Mouse (Mus musculus) hindbrain, embryonic 12.5 days (tissue): Measurements from ENCODE around the gene Clec10a. TPM values are rescaled to one million over a fixed set of nuclear protein-coding genes. Genes with fewer than 3 reads are reported as not detected.
"Not testable (repeated sequence)": the region's sequence is repeated elsewhere in the genome, so short reads cannot be mapped to it uniquely, and the experiment has no call there.

ENCODE experiments used
- ATAC-seq: fragments of 200-750 bp; cut with Nextera tagmentation; 2 replicates; pipeline ENCODE4 v1.8.0; 2017; ENCODE audit warnings: moderate TSS enrichment; ENCODE audit not compliant: low FRiP score
- H3K27ac ChIP-seq: fragments of 300-500 bp; sonication (generic); 2 replicates; pipeline ENCODE4 v1.5.1; 2016; ENCODE audit warnings: mild to moderate bottlenecking
- H3K27me3 ChIP-seq: fragments of 300-500 bp; sonication (generic); 2 replicates; pipeline ENCODE4 v1.6.1; 2016; ENCODE audit warnings: mild to moderate bottlenecking
- H3K36me3 ChIP-seq: fragments of 300-500 bp; sonication (generic); 2 replicates; pipeline ENCODE4 v1.6.1; 2016; ENCODE audit warnings: mild to moderate bottlenecking
- H3K4me1 ChIP-seq: fragments of 300-500 bp; sonication (generic); 2 replicates; pipeline ENCODE4 v1.6.1; 2016
- H3K4me2 ChIP-seq: fragments of 300-500 bp; sonication (generic); replicated peaks from 2 replicates; pipeline ENCODE4 v1.6.1; 2016; ENCODE audit warnings: mild to moderate bottlenecking
- H3K4me3 ChIP-seq: fragments of 300-500 bp; sonication (generic); 2 replicates; pipeline ENCODE4 v1.5.1; 2016; ENCODE audit warnings: mild to moderate bottlenecking
- H3K9ac ChIP-seq: fragments of 300-500 bp; sonication (generic); 2 replicates; pipeline ENCODE4 v1.6.1; 2016; ENCODE audit warnings: mild to moderate bottlenecking, moderate library complexity
- H3K9me3 ChIP-seq: fragments of 300-500 bp; sonication (generic); replicated peaks from 2 replicates; pipeline ENCODE4 v1.6.1; 2016; ENCODE audit warnings: mild to moderate bottlenecking
- WGBS: fragments of 180-500 bp; shearing (Covaris S2); methylation state at CpG from one replicate; pipeline ENCODE4 v1.1.7; 2016; 5-methylcytosine and 5-hydroxymethylcytosine counted together
- polyA plus RNA-seq: library from polyadenylated mRNA; unstranded; fragments of >200 nt; fragmentation: Nextera tagmentation; extraction: Ambion mirVana; gene quantifications from 2 replicates; pipeline ENCODE4 v1.2.1, GENCODE M21; 2016

Clec10a gene
- polyA plus RNA-seq: 0.71 and 2.6 TPM in 2 replicates

- H3K4me2 ChIP-seq, H3K9ac ChIP-seq, H3K36me3 ChIP-seq, H3K27ac ChIP-seq, H3K27me3 ChIP-seq, ATAC-seq, H3K4me3 ChIP-seq, H3K4me1 ChIP-seq, H3K9me3 ChIP-seq: not testable (repeated sequence)
- WGBS: no CpG with 5 or more reads among the region's 5 CpGs
Observed at GRCm38 (mm10) chr11:70155897-70156296, at the start of gene Clec10a. TSS of gene Clec10a (plus strand) at chr11:70156197.

GRCm38 (mm10) chr11:70107085-70107484 lies 48.9 kb upstream of the Clec10a start:
- Histone ChIP-seq H3K27me3 (no peaks in the 10 kb centered on the region), H3K4me2 (no peak overlapping the region), H3K4me1 (no peaks in the 10 kb centered on the region), H3K4me3 (no peak overlapping the region), H3K9ac (no peak overlapping the region), H3K9me3 (no peaks in the 10 kb centered on the region), H3K36me3 (no peaks in the 10 kb centered on the region), H3K27ac (no peak overlapping the region)
- WGBS: 73% methylated on average over 8 of the region's 8 CpGs
- no peak for ATAC-seq

- Histone ChIP-seq H3K27me3 (no peaks in the 10 kb centered on the region), H3K4me3 (no peak overlapping the region), H3K4me1 (no peaks in the 10 kb centered on the region), H3K27ac (no peak overlapping the region), H3K9me3 (no peaks in the 10 kb centered on the region), H3K4me2 (no peak overlapping the region), H3K36me3 (no peaks in the 10 kb centered on the region), H3K9ac (no peak overlapping the region)
- ATAC-seq: no peak
- WGBS: 67% methylated on average over 3 of the region's 3 CpGs
Observed at GRCm38 (mm10) chr11:70110146-70110545, 45.9 kb upstream of the Clec10a start.

GRCm38 (mm10) chr11:70114562-70114961 lies 41.4 kb upstream of the Clec10a start:
- Histone ChIP-seq H3K4me3 (no peak overlapping the region), H3K4me2 (no peak overlapping the region), H3K36me3 (no peaks in the 10 kb centered on the region), H3K9me3 (peaks cover under 1% of the 10 kb centered on the region; the same call in 1 of the 2 replicates), H3K4me1 (no peaks in the 10 kb centered on the region), H3K27ac (no peak overlapping the region), H3K27me3 (no peaks in the 10 kb centered on the region), H3K9ac (no peak overlapping the region)
- ATAC-seq: no peak
- WGBS: 62% methylated on average over 4 of the region's 4 CpGs

GRCm38 (mm10) chr11:70115901-70116300 lies 40.1 kb upstream of the Clec10a start:
- no peak overlapping the region for H3K27ac ChIP-seq
- no peak for ATAC-seq
- 93% methylated on average over 3 of the region's 3 CpGs for WGBS

GRCm38 (mm10) chr11:70129926-70130379 lies 26.0 kb upstream of the Clec10a start, which contains the start of gene Mgl2:
TSS of gene Mgl2 (plus strand) at chr11:70130329.
- no peaks in the 10 kb centered on the region for H3K4me1 ChIP-seq
- 87% methylated on average over 9 of the region's 9 CpGs for WGBS
- H3K4me2 ChIP-seq: no peak within 1 kb of the TSS
- no peak within 1 kb of the TSS for H3K9ac ChIP-seq
- no peaks in the 10 kb centered on the region for H3K36me3 ChIP-seq
- ATAC-seq: no peak
- no peak within 1 kb of the TSS for H3K4me3 ChIP-seq
- no peaks in the 10 kb centered on the region for H3K27me3 ChIP-seq
- H3K9me3 ChIP-seq: no peaks in the 10 kb centered on the region
- no peak within 1 kb of the TSS for H3K27ac ChIP-seq

More at GRCm38 (mm10) chr11:70115901-70116300, 40.1 kb upstream of the Clec10a start:
- Histone ChIP-seq H3K4me2 (no peak overlapping the region), H3K4me1 (no peaks in the 10 kb centered on the region), H3K27me3 (no peaks in the 10 kb centered on the region), H3K4me3 (no peak overlapping the region), H3K9me3 (peaks cover 9% of the 10 kb centered on the region), H3K9ac (no peak overlapping the region), H3K36me3 (no peaks in the 10 kb centered on the region)

GRCm38 (mm10) chr11:70135001-70135400 lies 21.0 kb upstream of the Clec10a start:
- H3K4me3 ChIP-seq, ATAC-seq, H3K36me3 ChIP-seq, H3K27ac ChIP-seq, H3K9ac ChIP-seq, H3K27me3 ChIP-seq, H3K4me1 ChIP-seq, H3K4me2 ChIP-seq, H3K9me3 ChIP-seq: not testable (repeated sequence)
- 61% methylated on average over 3 of the region's 3 CpGs for WGBS

- ATAC-seq, H3K4me2 ChIP-seq, H3K9me3 ChIP-seq, H3K4me3 ChIP-seq, H3K4me1 ChIP-seq, H3K36me3 ChIP-seq, H3K9ac ChIP-seq, H3K27ac ChIP-seq, H3K27me3 ChIP-seq: not testable (repeated sequence)
- WGBS: 90% methylated on average over 8 of the region's 8 CpGs
Observed at GRCm38 (mm10) chr11:70135925-70136324, 20.1 kb upstream of the Clec10a start.

- no peaks in the 10 kb centered on the region for H3K9me3 ChIP-seq
- no peak for ATAC-seq
- H3K36me3 ChIP-seq: no peaks in the 10 kb centered on the region
- H3K27me3 ChIP-seq: no peaks in the 10 kb centered on the region
- no peaks in the 10 kb centered on the region for H3K4me1 ChIP-seq
- no peak overlapping the region for H3K4me3 ChIP-seq
- no peak overlapping the region for H3K4me2 ChIP-seq
- H3K27ac ChIP-seq: no peak overlapping the region
- 82% methylated on average over 10 of the region's 10 CpGs for WGBS
- H3K9ac ChIP-seq: no peak overlapping the region
Observed at GRCm38 (mm10) chr11:70139171-70139570, 16.8 kb upstream of the Clec10a start.

- no peak for ATAC-seq
Observed at GRCm38 (mm10) chr11:70151072-70151471, 4.9 kb upstream of the Clec10a start.

GRCm38 (mm10) chr11:70162336-70162735 lies 6.3 kb downstream of the Clec10a start:
- no peak overlapping the region for H3K27ac ChIP-seq

More at GRCm38 (mm10) chr11:70151072-70151471, 4.9 kb upstream of the Clec10a start:
- no peaks in the 10 kb centered on the region for H3K9me3 ChIP-seq
- no peak overlapping the region for H3K4me2 ChIP-seq
- WGBS: 70% methylated on average over 3 of the region's 3 CpGs
- H3K27ac ChIP-seq: no peak overlapping the region
- H3K4me3 ChIP-seq: no peak overlapping the region
- H3K9ac ChIP-seq: no peak overlapping the region
- H3K4me1 ChIP-seq: no peaks in the 10 kb centered on the region
- H3K27me3 ChIP-seq: no peaks in the 10 kb centered on the region
- H3K36me3 ChIP-seq: no peaks in the 10 kb centered on the region

GRCm38 (mm10) chr11:70165972-70166921 lies 10.2 kb downstream of the Clec10a start:
- Histone ChIP-seq H3K4me3 (no peak overlapping the region), H3K27me3 (no peaks in the 10 kb centered on the region), H3K4me1 (no peaks in the 10 kb centered on the region), H3K9ac (no peak overlapping the region), H3K9me3 (no peaks in the 10 kb centered on the region), H3K27ac (no peak overlapping the region), H3K36me3 (no peaks in the 10 kb centered on the region), H3K4me2 (no peak overlapping the region)
- 71% methylated on average over 16 of the region's 16 CpGs for WGBS
- no peak for ATAC-seq

More at GRCm38 (mm10) chr11:70162336-70162735, 6.3 kb downstream of the Clec10a start:
- Histone ChIP-seq H3K9ac (no peak overlapping the region), H3K4me1 (no peaks in the 10 kb centered on the region), H3K9me3 (no peaks in the 10 kb centered on the region), H3K4me3 (no peak overlapping the region), H3K36me3 (no peaks in the 10 kb centered on the region), H3K4me2 (no peak overlapping the region), H3K27me3 (no peaks in the 10 kb centered on the region)
- WGBS: 79% methylated on average over 3 of the region's 3 CpGs
- no peak for ATAC-seq
